Mouse (Mus musculus): Measurements from ENCODE around the gene Panx2. TPM values are rescaled to one million over a fixed set of nuclear protein-coding genes. Genes with fewer than 3 reads are reported as not detected.
A peak's percentile ranks its signal among the peaks of the same experiment; 100 is the strongest.

The Panx2 gene
- polyA plus RNA-seq, 1 experiment from 2014 or later: 1.4 TPM

DNA sequence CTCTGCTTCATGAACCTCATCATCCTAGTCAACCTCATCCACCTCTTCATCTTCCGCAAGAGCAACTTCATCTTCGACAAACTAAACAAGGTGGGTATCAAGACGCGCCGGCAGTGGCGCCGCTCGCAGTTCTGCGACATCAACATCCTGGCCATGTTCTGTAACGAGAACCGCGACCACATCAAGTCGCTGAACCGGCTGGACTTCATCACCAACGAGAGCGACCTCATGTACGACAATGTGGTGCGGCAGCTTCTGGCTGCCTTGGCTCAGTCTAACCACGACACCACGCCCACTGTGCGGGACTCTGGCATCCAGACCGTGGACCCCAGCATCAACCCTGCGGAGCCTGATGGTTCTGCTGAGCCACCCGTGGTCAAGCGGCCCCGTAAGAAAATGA lies 8.7 kb downstream of the Panx2 start:
- WGBS: 39% methylated on average over 26 of the region's 26 CpGs
- H3K4me2 ChIP-seq (ENCODE audit: low read depth, low read length): no peak overlapping the region
- ATAC-seq (replicated peaks; ENCODE audit: extremely low read depth, insufficient read depth, low FRiP score): no peak
- no peak overlapping the region for H3K27ac ChIP-seq (ENCODE audit: low read length)
- H3K4me3 ChIP-seq (ENCODE audit: low read length): no peak overlapping the region
- H3K4me1 ChIP-seq (ENCODE audit: control insufficient read depth, insufficient read depth, low read length): 0 out of 2 replicates have a peak, but pooled peaks cover 4% of the 10 kb centered on the region
- H3K9me3 ChIP-seq (replicated peaks; ENCODE audit: control insufficient read depth, low read length): no peaks in the 10 kb centered on the region
- peaks cover 24% of the 10 kb centered on the region for H3K27me3 ChIP-seq (ENCODE audit: control insufficient read depth, insufficient read depth, low read length)
- H3K9ac ChIP-seq (ENCODE audit: low read length): no peak overlapping the region
- H3K36me3 ChIP-seq (ENCODE audit: control insufficient read depth, insufficient read depth): no peaks in the 10 kb centered on the region

DNA sequence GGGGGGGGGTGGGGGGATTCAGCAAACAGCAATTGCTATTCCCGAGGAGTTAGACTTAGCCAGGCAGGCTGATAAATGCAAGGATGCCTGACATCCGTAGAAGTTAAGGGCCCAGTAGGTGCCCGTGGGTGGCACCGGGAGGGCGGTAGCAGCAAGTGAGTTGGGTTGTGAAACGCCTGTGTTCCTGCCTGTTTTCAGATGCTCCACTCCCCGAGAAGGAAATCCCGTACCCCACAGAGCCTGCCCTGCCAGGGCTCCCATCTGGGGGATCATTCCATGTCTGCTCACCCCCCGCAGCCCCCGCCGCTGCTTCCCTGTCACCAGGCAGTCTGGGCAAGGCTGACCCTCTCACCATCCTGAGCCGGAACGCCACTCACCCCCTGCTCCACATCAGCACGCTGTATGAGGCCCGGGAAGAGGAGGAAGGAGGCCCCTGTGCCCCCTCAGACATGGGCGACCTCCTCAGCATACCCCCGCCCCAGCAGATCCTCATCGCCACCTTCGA lies 9.9 kb downstream of the Panx2 start:
- Histone ChIP-seq H3K9me3 (replicated peaks; ENCODE audit: control insufficient read depth, low read length) (no peaks in the 10 kb centered on the region), H3K9ac (ENCODE audit: low read length) (no peak overlapping the region), H3K4me2 (ENCODE audit: low read depth, low read length) (no peak overlapping the region), H3K4me1 (ENCODE audit: control insufficient read depth, insufficient read depth, low read length) (peaks cover 12% of the 10 kb centered on the region), H3K27me3 (ENCODE audit: control insufficient read depth, insufficient read depth, low read length) (peaks cover 24% of the 10 kb centered on the region), H3K4me3 (ENCODE audit: low read length) (no peak overlapping the region), H3K36me3 (ENCODE audit: control insufficient read depth, insufficient read depth) (no peaks in the 10 kb centered on the region), H3K27ac (ENCODE audit: low read length) (no peak overlapping the region)
- 78% methylated on average over 19 of the region's 19 CpGs for WGBS
- ATAC-seq (replicated peaks; ENCODE audit: extremely low read depth, insufficient read depth, low FRiP score): no peak

DNA sequence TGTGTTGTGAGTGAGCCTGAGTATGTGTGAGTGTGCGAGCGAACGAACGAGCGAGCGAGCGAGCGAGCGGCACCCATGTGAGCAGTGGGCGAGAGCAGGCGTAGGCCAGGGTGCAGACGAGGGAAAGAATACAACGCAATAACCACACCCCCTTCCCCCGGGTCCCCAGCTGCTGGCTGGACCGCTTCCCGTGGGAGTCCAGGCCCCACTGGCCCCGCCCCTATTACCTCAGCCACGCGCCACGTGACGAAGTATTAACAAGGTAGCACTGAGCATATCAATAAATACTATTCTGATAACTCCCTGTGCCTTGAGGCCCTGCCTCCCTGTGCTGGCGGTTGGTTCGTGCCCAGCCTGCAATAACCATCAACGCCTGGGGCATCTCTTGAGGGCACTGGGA lies 11.1 kb downstream of the Panx2 start:
- H3K9me3 ChIP-seq (replicated peaks; ENCODE audit: control insufficient read depth, low read length): no peaks in the 10 kb centered on the region
- no peaks in the 10 kb centered on the region for H3K36me3 ChIP-seq (ENCODE audit: control insufficient read depth, insufficient read depth)
- no peak overlapping the region for H3K9ac ChIP-seq (ENCODE audit: low read length)
- ATAC-seq (replicated peaks; ENCODE audit: extremely low read depth, insufficient read depth, low FRiP score): no peak
- H3K27ac ChIP-seq (ENCODE audit: low read length): no peak overlapping the region
- WGBS: 70% methylated on average over 24 of the region's 24 CpGs
- no peak overlapping the region for H3K4me3 ChIP-seq (ENCODE audit: low read length)
- peaks cover 24% of the 10 kb centered on the region for H3K27me3 ChIP-seq (ENCODE audit: control insufficient read depth, insufficient read depth, low read length)
- no peak overlapping the region for H3K4me2 ChIP-seq (ENCODE audit: low read depth, low read length)
- peaks cover 19% of the 10 kb centered on the region for H3K4me1 ChIP-seq (ENCODE audit: control insufficient read depth, insufficient read depth, low read length)

DNA sequence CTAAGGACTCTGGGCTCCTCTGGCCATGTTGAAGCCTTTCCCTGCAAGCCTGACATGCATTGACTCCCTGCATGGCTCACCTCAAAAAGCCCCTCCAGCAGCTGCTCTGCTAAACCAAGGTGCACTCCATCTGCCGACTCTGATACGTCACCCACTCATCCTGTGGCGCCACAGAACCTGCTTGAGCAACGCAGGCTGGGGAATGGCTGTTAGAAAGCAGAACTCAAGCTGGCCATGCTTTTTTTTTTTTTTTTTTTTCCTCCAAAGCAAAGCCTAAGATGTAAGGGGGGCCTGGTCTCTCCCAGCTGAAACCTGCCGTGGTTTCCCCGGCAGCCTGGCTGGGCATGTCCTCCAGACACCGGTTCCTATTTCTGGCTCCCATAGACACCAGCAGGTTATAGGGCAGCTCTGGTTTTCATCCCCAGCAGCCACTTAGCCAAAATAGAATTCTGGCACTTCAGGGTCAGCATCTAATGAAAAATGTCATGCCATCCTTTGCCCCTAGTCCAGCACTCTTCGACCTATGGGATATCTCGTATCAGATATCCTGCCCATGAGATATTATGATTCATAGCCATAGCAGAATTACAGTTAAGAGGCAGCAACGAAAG lies 14.6 kb downstream of the Panx2 start:
- Histone ChIP-seq H3K27ac (ENCODE audit: low read length) (peak overlapping the region; percentile 97), H3K27me3 (ENCODE audit: control insufficient read depth, insufficient read depth, low read length) (0 out of 2 replicates have a peak, but pooled peaks cover 3% of the 10 kb centered on the region), H3K36me3 (ENCODE audit: control insufficient read depth, insufficient read depth) (no peaks in the 10 kb centered on the region), H3K4me3 (ENCODE audit: low read length) (no peak overlapping the region), H3K4me1 (ENCODE audit: control insufficient read depth, insufficient read depth, low read length) (peaks cover 42% of the 10 kb centered on the region), H3K9me3 (replicated peaks; ENCODE audit: control insufficient read depth, low read length) (no peaks in the 10 kb centered on the region), H3K4me2 (ENCODE audit: low read depth, low read length) (peak overlapping the region; percentile 91), H3K9ac (ENCODE audit: low read length) (peak overlapping the region; percentile 0)
- ATAC-seq (replicated peaks; ENCODE audit: extremely low read depth, insufficient read depth, low FRiP score): 0 out of 2 replicates have a peak, but pooled peaks have one; percentile 4
- 42% methylated on average over 10 of the region's 10 CpGs for WGBS

DNA sequence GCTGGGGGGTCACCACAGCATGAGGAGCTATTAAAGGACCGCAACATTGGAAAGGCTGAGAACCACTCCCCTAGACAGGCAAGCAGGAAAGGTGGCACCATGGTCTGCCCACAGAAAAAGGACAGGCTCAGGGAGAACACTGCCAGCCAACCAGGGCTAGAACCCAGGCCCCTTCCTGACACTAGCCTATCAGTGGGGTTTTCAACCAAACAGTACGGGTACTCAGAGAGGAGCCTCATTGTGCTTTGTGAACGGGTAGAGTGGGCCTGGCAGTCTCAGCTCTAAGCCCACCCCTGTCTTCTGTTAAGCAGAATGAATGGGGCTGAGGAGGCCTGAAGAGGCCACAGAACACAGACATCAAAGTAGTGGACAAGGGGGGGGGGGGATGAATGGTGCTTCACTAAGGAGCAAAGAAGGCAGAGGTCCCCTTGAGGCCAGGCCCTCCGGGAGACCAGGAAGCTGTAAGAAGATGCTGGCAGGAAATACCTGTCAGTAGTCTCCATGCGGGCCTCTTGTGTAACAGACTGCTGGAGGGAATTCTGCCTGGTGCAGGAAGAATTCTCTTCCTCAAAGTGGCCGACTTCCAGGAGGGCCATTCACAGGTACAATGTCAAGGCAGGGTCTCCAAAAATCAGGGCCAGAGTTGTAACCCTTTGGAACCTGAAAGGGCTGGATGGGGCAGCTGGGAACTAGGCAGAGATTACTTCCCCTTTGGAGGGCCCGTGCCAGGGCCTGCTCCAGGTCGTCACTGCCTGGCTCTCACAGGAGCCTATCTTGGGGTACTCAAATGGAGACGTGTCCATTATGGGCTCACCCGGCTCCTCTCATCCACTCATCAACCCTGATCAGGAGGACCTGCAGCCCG lies 15.3 kb downstream of the Panx2 start, which contains the start of gene Trabd:
Gene Trabd (plus strand): TSS at position 512 of the 865 bp plus-strand sequence.
- peak within 1 kb of the TSS; percentile 80 for H3K4me3 ChIP-seq (ENCODE audit: low read length)
- no peaks in the 10 kb centered on the region for H3K9me3 ChIP-seq (replicated peaks; ENCODE audit: control insufficient read depth, low read length)
- no peak; the same call in 1 of the 2 replicates for ATAC-seq (replicated peaks; ENCODE audit: extremely low read depth, insufficient read depth, low FRiP score)
- 0 out of 2 replicates have a peak, but pooled peaks cover under 1% of the 10 kb centered on the region for H3K27me3 ChIP-seq (ENCODE audit: control insufficient read depth, insufficient read depth, low read length)
- H3K4me2 ChIP-seq (ENCODE audit: low read depth, low read length): peak within 1 kb of the TSS; percentile 91
- H3K36me3 ChIP-seq (ENCODE audit: control insufficient read depth, insufficient read depth): no peaks in the 10 kb centered on the region
- 13% methylated on average over 11 of the region's 11 CpGs for WGBS
- H3K27ac ChIP-seq (ENCODE audit: low read length): peak within 1 kb of the TSS; percentile 97
- H3K9ac ChIP-seq (ENCODE audit: low read length): peak within 1 kb of the TSS; percentile 93
- peaks cover 42% of the 10 kb centered on the region for H3K4me1 ChIP-seq (ENCODE audit: control insufficient read depth, insufficient read depth, low read length)

DNA sequence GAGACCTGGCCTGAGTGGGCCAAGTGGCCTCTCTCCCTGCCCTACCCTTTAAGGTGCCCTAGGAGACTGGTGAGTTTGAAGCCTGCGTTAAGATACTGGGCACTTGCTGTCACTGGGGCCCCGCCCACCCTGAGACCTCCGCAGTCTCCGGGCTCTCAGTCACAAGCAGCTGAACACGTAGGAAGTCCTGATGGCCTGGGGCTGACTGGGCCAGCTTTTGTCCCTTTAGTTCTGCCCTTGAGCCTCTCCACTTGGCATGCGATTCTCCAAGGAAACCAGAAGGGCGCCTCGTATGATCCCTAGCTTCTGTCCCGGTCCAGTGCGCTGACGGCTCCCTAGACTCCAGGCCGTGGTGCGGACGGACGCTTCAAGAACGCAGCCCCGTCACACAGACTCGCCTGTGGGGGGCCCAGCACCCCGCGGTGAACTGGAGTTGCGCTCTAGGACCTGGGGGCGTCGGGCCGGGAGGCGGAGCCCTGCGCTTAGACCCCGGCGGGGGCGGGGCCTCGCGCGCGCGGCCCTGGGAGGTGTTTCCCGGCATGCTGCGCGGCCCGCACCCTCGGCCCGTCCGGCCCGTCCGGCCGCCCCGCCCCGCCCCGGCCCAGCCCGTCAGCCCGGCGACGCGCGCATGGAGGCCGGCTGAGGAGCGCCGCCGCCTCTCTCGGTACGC lies 16.1 kb downstream of the Panx2 start:
- Histone ChIP-seq H3K9me3 (replicated peaks; ENCODE audit: control insufficient read depth, low read length) (no peaks in the 10 kb centered on the region), H3K36me3 (ENCODE audit: control insufficient read depth, insufficient read depth) (no peaks in the 10 kb centered on the region; the same call in 1 of the 2 replicates), H3K4me2 (ENCODE audit: low read depth, low read length) (peak overlapping the region; percentile 91), H3K4me3 (ENCODE audit: low read length) (peak overlapping the region; percentile 80), H3K4me1 (ENCODE audit: control insufficient read depth, insufficient read depth, low read length) (peaks cover 42% of the 10 kb centered on the region), H3K9ac (ENCODE audit: low read length) (peak overlapping the region; percentile 93), H3K27ac (ENCODE audit: low read length) (peak overlapping the region; percentile 97), H3K27me3 (ENCODE audit: control insufficient read depth, insufficient read depth, low read length) (no peaks in the 10 kb centered on the region)
- peak; percentile 90 for ATAC-seq (replicated peaks; ENCODE audit: extremely low read depth, insufficient read depth, low FRiP score)
- 1% methylated on average over 40 of the region's 59 CpGs for WGBS

DNA sequence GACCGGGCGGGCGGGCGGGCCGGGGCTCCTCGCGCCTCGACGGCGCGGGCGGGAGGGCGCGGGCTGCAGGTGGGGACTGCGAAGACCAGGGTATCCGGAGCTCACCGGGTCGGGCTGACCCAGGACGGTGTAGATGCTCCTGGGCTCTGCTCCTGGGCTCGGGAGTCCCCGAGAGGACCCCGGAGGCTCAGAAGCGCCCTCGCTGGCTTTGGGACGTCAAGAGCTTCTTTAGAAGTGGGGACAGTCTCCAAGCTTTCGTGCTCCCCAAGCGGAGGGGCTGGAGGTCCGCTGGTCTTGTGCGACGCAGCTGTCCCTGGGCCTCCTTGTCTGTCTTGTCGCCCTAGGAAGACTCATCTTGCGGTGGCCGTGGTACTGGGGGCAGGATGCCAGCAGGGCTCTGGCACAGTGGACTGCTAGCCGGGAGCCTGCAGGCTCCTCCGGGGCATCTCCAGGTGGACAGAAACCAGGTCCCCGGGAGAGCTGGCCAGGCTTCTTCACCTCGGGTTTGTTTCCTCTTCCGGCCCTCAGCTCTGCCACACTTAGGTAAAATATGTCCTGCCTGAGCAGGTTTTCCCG lies 16.7 kb downstream of the Panx2 start:
- Histone ChIP-seq H3K27me3 (ENCODE audit: control insufficient read depth, insufficient read depth, low read length) (no peaks in the 10 kb centered on the region), H3K4me2 (ENCODE audit: low read depth, low read length) (peak overlapping the region; percentile 91), H3K4me1 (ENCODE audit: control insufficient read depth, insufficient read depth, low read length) (peaks cover 42% of the 10 kb centered on the region), H3K4me3 (ENCODE audit: low read length) (peak overlapping the region; percentile 80), H3K27ac (ENCODE audit: low read length) (peak overlapping the region; percentile 86), H3K9ac (ENCODE audit: low read length) (peak overlapping the region; percentile 93), H3K36me3 (ENCODE audit: control insufficient read depth, insufficient read depth) (peaks cover 6% of the 10 kb centered on the region), H3K9me3 (replicated peaks; ENCODE audit: control insufficient read depth, low read length) (no peaks in the 10 kb centered on the region)
- peak; percentile 5 for ATAC-seq (replicated peaks; ENCODE audit: extremely low read depth, insufficient read depth, low FRiP score)
- WGBS: under 1% methylated on average over 28 of the region's 39 CpGs

DNA sequence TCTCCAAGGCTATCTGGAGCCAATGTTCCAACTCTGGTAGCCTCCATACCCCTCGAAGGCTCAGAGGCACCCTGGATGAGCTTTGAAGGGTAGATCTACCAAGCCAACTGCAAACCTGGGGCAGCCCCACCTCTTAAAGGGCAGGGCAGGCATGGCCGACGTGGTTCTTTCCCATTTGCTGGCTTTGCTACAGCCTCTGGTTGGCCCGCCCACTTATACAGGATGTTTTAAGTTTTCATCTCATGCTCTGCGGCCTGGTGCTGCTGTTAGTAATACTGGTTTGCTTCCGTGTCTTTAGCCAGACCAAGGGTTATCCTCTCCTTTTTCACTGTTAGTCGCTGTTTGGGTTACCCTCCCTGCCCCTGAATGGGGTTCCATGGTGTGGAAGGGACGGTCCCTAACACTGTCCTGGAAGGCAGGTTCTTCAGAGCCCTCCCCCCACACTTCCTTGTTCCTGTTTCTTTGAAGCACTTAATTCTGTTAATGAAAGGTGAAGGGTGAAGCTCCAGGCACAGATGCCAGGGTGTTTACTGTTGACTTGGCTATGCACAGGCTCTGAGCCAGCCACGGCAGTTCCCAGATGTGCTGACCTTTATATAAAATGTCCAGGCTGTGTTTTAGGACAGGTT lies 18.8 kb downstream of the Panx2 start:
- 48% methylated on average over 9 of the region's 9 CpGs for WGBS
- ATAC-seq (replicated peaks; ENCODE audit: extremely low read depth, insufficient read depth, low FRiP score): no peak
- Histone ChIP-seq H3K4me3 (ENCODE audit: low read length) (peak overlapping the region; percentile 80), H3K4me1 (ENCODE audit: control insufficient read depth, insufficient read depth, low read length) (peaks cover 37% of the 10 kb centered on the region), H3K36me3 (ENCODE audit: control insufficient read depth, insufficient read depth) (peaks cover 20% of the 10 kb centered on the region), H3K4me2 (ENCODE audit: low read depth, low read length) (peak overlapping the region; percentile 91), H3K27ac (ENCODE audit: low read length) (peak overlapping the region; percentile 12; the same call in 1 of the 2 replicates), H3K27me3 (ENCODE audit: control insufficient read depth, insufficient read depth, low read length) (no peaks in the 10 kb centered on the region), H3K9me3 (replicated peaks; ENCODE audit: control insufficient read depth, low read length) (no peaks in the 10 kb centered on the region), H3K9ac (ENCODE audit: low read length) (peak overlapping the region; percentile 93)

Measured in heart, embryonic 16.5 days (tissue).